Mouse (Mus musculus) midbrain, embryonic 11.5 days (tissue): ENCODE measurements around the gene Fam151b. TPM values are rescaled to one million over a fixed set of nuclear protein-coding genes. Genes with fewer than 3 reads are reported as not detected.

ENCODE experiments used
- ATAC-seq: fragments of 200-750 bp; cut with Nextera tagmentation; 2 replicates; pipeline ENCODE4 v1.8.0; 2017; ENCODE audit warnings: moderate TSS enrichment, moderate library complexity; ENCODE audit not compliant: low FRiP score
- DNase-seq: peaks from one replicate; pipeline ENCODE4 v3.0.0; 2015; ENCODE audit warnings: low spot score; ENCODE audit errors: missing footprints
- H3K27ac ChIP-seq: fragments of 300-500 bp; sonication (generic); 2 replicates; pipeline ENCODE4 v1.5.1; 2014; ENCODE audit warnings: low read depth, low read length
- H3K27me3 ChIP-seq: fragments of 300-500 bp; sonication (generic); 2 replicates; pipeline ENCODE4 v1.6.1; 2014; ENCODE audit warnings: mild to moderate bottlenecking, low read length, moderate library complexity, mixed read lengths; ENCODE audit not compliant: control insufficient read depth, insufficient read depth
- H3K36me3 ChIP-seq: fragments of 300-500 bp; sonication (generic); 2 replicates; pipeline ENCODE4 v1.6.1; 2014; ENCODE audit warnings: mild to moderate bottlenecking, low read length, moderate library complexity, mixed read lengths; ENCODE audit not compliant: control insufficient read depth, insufficient read depth
- H3K4me1 ChIP-seq: fragments of 300-500 bp; sonication (generic); 2 replicates; pipeline ENCODE4 v1.6.1; 2014; ENCODE audit warnings: low read length; ENCODE audit not compliant: control insufficient read depth, insufficient read depth
- H3K4me2 ChIP-seq: fragments of 300-500 bp; sonication (generic); 2 replicates; pipeline ENCODE4 v1.6.1; 2014; ENCODE audit warnings: mild to moderate bottlenecking, moderate library complexity
- H3K4me3 ChIP-seq: fragments of 300-500 bp; sonication (generic); 2 replicates; pipeline ENCODE4 v1.5.1; 2014; ENCODE audit warnings: low read depth, low read length
- H3K9ac ChIP-seq: fragments of 300-500 bp; sonication (generic); 2 replicates; pipeline ENCODE4 v1.6.1; 2014; ENCODE audit warnings: low read length
- H3K9me3 ChIP-seq: fragments of 300-500 bp; sonication (generic); 2 replicates; pipeline ENCODE4 v1.6.1; 2016; ENCODE audit warnings: low read length; ENCODE audit not compliant: control insufficient read depth
- WGBS: fragments of 180-500 bp; shearing (Covaris S2); extraction: QIAGEN DNeasy Blood & Tissue Kit; methylation state at CpG from one replicate; pipeline ENCODE4 v1.1.7; 2014; 5-methylcytosine and 5-hydroxymethylcytosine counted together
- polyA plus RNA-seq: library from polyadenylated mRNA; unstranded; fragments of >200 nt; fragmentation: Nextera tagmentation; extraction: Ambion mirVana; gene quantifications from 2 replicates; pipeline ENCODE4 v1.2.1, GENCODE M21; 2014

Gene Fam151b
- polyA plus RNA-seq = 0.18 TPM in 1 of 2 replicates, not detected in the other

GRCm38 (mm10) chr13:92483852-92484463 lies at the start of gene Fam151b:
TSS of gene Fam151b (minus strand) at chr13:92484015.
- Histone ChIP-seq H3K9ac (peak within 1 kb of the TSS; percentile 62), H3K27me3 (no peaks in the 10 kb centered on the region), H3K4me1 (no peaks in the 10 kb centered on the region; the same call in 1 of the 2 replicates), H3K27ac (no peak within 1 kb of the TSS), H3K9me3 (no peaks in the 10 kb centered on the region), H3K36me3 (no peaks in the 10 kb centered on the region), H3K4me3 (peak within 1 kb of the TSS; percentile 39), H3K4me2 (peak within 1 kb of the TSS; percentile 67)
- WGBS = 7% methylated on average over 19 of the region's 19 CpGs
- DNase-seq = peak; percentile 98
- peak; percentile 100 for ATAC-seq

- H3K9ac ChIP-seq = no peak overlapping the region
- no peak for ATAC-seq
- H3K9me3 ChIP-seq = no peaks in the 10 kb centered on the region
- no peak overlapping the region for H3K4me2 ChIP-seq
- no peak for DNase-seq
- no peaks in the 10 kb centered on the region for H3K36me3 ChIP-seq
- 81% methylated on average over 2 of the region's 2 CpGs for WGBS
- no peak overlapping the region for H3K27ac ChIP-seq
- H3K4me1 ChIP-seq = peaks cover 3% of the 10 kb centered on the region; the same call in 1 of the 2 replicates
- no peak overlapping the region for H3K4me3 ChIP-seq
- no peaks in the 10 kb centered on the region for H3K27me3 ChIP-seq
These were observed 48.4 kb upstream of the Fam151b start for GRCm38 (mm10) chr13:92532216-92532615.

DNA sequence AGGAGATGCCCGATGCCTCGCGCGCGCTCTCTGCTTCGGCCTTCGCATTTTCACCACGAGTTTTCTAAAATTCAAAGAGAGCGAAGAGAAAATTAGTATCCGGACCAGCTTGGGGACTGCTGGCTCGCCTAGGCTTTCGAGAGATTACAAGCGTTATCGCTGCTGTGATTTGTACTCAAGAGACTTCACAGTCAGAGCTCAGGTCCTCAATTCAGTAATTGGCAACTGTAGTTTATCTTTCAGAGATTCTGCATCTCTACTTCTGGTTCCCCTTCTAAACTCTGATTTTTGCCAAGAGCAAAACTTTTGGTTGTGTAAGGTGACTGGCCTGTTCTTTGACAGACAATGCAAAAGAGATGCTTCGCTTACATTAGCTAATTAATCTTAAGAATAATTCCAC lies 47.4 kb upstream of the Fam151b start:
- Histone ChIP-seq H3K27me3 (no peaks in the 10 kb centered on the region), H3K4me3 (peak overlapping the region; percentile 52), H3K27ac (peak overlapping the region; percentile 85), H3K9me3 (no peaks in the 10 kb centered on the region), H3K4me1 (peaks cover 3% of the 10 kb centered on the region; the same call in 1 of the 2 replicates), H3K4me2 (peak overlapping the region; percentile 58), H3K36me3 (no peaks in the 10 kb centered on the region), H3K9ac (peak overlapping the region; percentile 76)
- no peak for DNase-seq
- 7% methylated on average over 15 of the region's 15 CpGs for WGBS
- ATAC-seq = no peak

- WGBS = under 1% methylated on average over 46 of the region's 46 CpGs
- no peaks in the 10 kb centered on the region for H3K36me3 ChIP-seq
- peaks cover 3% of the 10 kb centered on the region; the same call in 1 of the 2 replicates for H3K4me1 ChIP-seq
- peak within 1 kb of the TSS; percentile 76 for H3K9ac ChIP-seq
- H3K27me3 ChIP-seq = no peaks in the 10 kb centered on the region
- ATAC-seq (peak; percentile 99), DNase-seq (peak; percentile 99)
- peak within 1 kb of the TSS; percentile 52 for H3K4me3 ChIP-seq
- no peaks in the 10 kb centered on the region for H3K9me3 ChIP-seq
- H3K27ac ChIP-seq = peak within 1 kb of the TSS; percentile 85
- H3K4me2 ChIP-seq = peak within 1 kb of the TSS; percentile 58
These were observed 47.0 kb upstream of the Fam151b start, which contains the start of gene Zfyve16 for GRCm38 (mm10) chr13:92530721-92531211. TSS of gene Zfyve16 (minus strand) at chr13:92530868.

DNA sequence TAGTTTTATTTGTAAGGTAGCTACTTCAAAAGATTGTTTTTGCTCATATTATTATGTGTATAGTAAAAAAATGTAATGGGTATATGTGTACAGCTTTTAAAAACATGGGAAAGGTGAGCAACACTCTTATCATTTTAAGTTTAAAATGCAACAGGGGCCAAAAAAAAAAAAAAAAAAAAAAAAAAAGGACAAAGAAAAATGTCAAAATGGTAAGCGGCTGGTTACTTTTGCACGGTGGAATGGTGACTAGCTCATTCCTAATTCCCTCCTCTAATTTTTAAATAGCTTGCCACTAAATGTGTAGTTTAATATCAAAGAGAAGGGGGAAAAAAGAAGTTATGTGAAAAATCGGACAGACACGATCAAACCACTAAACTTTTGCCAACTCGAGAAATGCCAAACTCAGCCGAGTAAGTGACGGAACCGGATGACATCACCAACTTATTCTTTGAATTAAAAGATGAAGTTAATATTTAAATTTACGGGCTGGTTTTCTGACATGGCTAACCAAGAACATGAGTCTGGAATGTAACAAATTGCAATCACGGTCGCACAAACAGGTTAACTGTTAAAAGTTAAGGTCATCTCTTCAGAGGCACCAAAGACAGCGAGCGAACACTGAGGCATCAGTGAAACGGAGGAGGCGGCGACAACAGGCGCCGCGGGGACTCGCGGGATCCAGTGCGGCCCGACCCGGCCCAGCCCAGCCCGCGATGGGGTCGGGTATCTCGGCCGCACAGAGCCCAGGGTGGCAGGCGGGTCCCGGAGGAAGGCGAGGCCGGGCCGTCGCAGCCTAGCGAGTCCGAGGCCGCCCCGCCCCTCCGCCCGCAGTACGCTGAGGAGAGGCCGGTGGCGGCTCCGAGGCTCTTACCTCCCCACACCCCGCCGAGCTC lies 46.3 kb upstream of the Fam151b start:
- H3K36me3 ChIP-seq = no peaks in the 10 kb centered on the region
- H3K27ac ChIP-seq = peak overlapping the region; percentile 85
- no peaks in the 10 kb centered on the region for H3K27me3 ChIP-seq
- H3K9me3 ChIP-seq = no peaks in the 10 kb centered on the region
- ATAC-seq = no peak
- no peak for DNase-seq
- peaks cover 3% of the 10 kb centered on the region; the same call in 1 of the 2 replicates for H3K4me1 ChIP-seq
- peak overlapping the region; percentile 58 for H3K4me2 ChIP-seq
- 4% methylated on average over 47 of the region's 47 CpGs for WGBS
- peak overlapping the region; percentile 76 for H3K9ac ChIP-seq
- peak overlapping the region; percentile 52 for H3K4me3 ChIP-seq

GRCm38 (mm10) chr13:92523178-92523813 lies 39.5 kb upstream of the Fam151b start:
- H3K9me3 ChIP-seq = no peaks in the 10 kb centered on the region
- H3K4me1 ChIP-seq = no peaks in the 10 kb centered on the region
- no peak overlapping the region for H3K4me3 ChIP-seq
- no peak overlapping the region for H3K27ac ChIP-seq
- no peaks in the 10 kb centered on the region for H3K36me3 ChIP-seq
- peak; percentile 41 for DNase-seq
- no peak overlapping the region for H3K9ac ChIP-seq
- no peaks in the 10 kb centered on the region for H3K27me3 ChIP-seq
- WGBS = 88% methylated on average over 5 of the region's 5 CpGs
- H3K4me2 ChIP-seq = no peak overlapping the region
- ATAC-seq = no peak

DNA sequence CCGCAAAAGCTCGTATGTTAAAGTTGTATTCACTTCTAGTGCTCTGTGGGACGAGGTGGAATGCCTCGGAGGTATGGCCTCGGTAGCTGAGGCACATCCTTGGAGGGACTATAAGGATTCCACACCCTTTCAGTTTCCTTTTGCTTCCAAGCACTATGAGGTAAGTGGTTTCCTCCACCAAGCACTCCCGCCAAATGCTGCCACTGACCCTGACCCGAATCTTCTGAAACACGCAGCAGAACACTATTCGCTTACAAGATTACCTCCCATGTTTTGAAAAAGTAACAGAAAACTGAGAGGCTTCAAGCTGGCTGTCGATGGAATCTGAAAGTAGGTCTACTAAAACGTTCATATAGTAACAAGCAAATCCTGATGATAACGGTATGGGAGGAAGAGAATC lies 21.1 kb upstream of the Fam151b start:
- Histone ChIP-seq H3K9ac (no peak overlapping the region), H3K27me3 (no peaks in the 10 kb centered on the region), H3K4me1 (no peaks in the 10 kb centered on the region), H3K9me3 (no peaks in the 10 kb centered on the region), H3K36me3 (no peaks in the 10 kb centered on the region), H3K4me3 (no peak overlapping the region), H3K27ac (no peak overlapping the region), H3K4me2 (no peak overlapping the region)
- DNase-seq = no peak
- WGBS = 89% methylated on average over 12 of the region's 12 CpGs
- no peak for ATAC-seq

DNA sequence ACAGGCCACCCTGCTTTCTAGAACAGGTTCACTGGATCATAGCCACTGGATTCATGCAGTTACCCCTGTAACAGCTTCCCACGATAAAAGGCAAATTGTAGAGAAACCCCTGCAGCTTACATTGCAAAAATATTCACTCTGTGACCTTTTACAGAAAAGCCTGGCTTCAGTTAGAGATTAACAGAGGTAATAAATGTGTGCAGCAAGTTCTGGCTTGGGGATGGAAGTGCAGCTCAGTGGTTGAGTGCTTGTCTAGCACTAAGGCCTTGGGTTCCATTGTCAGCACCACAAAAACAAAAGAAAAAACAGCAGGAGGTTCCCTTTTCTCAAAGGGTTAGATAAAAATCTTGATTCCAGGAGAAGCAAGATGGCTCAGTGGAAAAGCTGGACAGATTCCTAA lies 8.1 kb upstream of the Fam151b start:
- no peaks in the 10 kb centered on the region for H3K4me1 ChIP-seq
- no peaks in the 10 kb centered on the region for H3K9me3 ChIP-seq
- DNase-seq (no peak), ATAC-seq (no peak)
- WGBS = 89% methylated on average over 1 of the region's 1 CpGs
- H3K4me3 ChIP-seq = no peak overlapping the region
- H3K4me2 ChIP-seq = no peak overlapping the region
- no peak overlapping the region for H3K27ac ChIP-seq
- H3K9ac ChIP-seq = no peak overlapping the region
- no peaks in the 10 kb centered on the region for H3K36me3 ChIP-seq
- H3K27me3 ChIP-seq = no peaks in the 10 kb centered on the region
